Mouse (Mus musculus) G1E (cell line): ENCODE results near the gene Syt16.

Experiments used
- CTCF ChIP-seq: IDR thresholded peaks from 2 replicates; pipeline ENCODE4 v1.5.1; 2012; ENCODE audit warnings: low read depth, low read length, inconsistent platforms, mixed read lengths
- GATA1 ChIP-seq: IDR thresholded peaks from 2 replicates; pipeline ENCODE4 v1.6.1; 2012; ENCODE audit warnings: borderline replicate concordance, low read length, inconsistent platforms, mixed read lengths
- POLR2AphosphoS5 ChIP-seq: IDR thresholded peaks from 2 replicates; pipeline ENCODE4 v1.6.1; 2012; ENCODE audit warnings: low read depth, low read length, inconsistent platforms; ENCODE audit not compliant: insufficient replicate concordance
- TAL1 ChIP-seq: conservative IDR thresholded peaks from 2 replicates; pipeline ENCODE4 v1.6.1; 2012; ENCODE audit warnings: low read depth, low read length, inconsistent platforms, mixed read lengths

- TF ChIP-seq CTCF (no peak), POLR2AphosphoS5 (no peak), TAL1 (no peak), GATA1 (no peak)
Measured at GRCm38 (mm10) chr12:74023260-74023659, 25.8 kb downstream of the Syt16 start.
